Mouse (Mus musculus): ENCODE data around the gene Smc1a.

DNA sequence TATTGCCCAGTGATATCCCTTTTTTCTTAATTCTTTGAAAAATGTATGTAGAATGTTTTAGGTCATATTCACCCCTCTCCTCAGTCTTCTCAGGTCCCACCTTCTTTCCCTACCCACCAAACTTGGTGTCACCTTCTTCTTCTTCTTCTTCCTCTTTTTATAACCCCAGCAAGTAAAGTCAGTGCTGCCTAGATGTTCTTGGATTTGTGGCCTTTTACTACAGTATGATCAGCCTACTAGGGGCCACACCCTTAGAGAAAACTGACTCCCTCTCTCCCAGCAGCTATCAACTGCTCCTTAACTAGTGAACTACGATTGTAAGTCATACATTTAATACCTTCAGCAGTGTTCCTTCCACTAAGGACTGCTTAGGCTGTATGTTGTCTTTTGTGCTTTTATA, 37.9 kb downstream of the Smc1a start:
- no peak for TF ChIP-seq CTCF (IDR thresholded peaks at IDR 0.05; ENCODE audit: borderline replicate concordance, extremely low read depth, insufficient read depth, insufficient read length)
- TF ChIP-seq POLR2A (IDR thresholded peaks at IDR 0.05; ENCODE audit: borderline replicate concordance, extremely low read depth, insufficient read depth, insufficient read length, poor library complexity, severe bottlenecking) = no peak

All from brain, embryonic 14.5 days (tissue).